Mouse (Mus musculus): Measurements from ENCODE around the gene 9430015G10Rik.
"Not testable (repeated sequence)": the region's sequence is repeated elsewhere in the genome, so short reads cannot be mapped to it uniquely, and the experiment has no call there.

Gene 9430015G10Rik

DNA sequence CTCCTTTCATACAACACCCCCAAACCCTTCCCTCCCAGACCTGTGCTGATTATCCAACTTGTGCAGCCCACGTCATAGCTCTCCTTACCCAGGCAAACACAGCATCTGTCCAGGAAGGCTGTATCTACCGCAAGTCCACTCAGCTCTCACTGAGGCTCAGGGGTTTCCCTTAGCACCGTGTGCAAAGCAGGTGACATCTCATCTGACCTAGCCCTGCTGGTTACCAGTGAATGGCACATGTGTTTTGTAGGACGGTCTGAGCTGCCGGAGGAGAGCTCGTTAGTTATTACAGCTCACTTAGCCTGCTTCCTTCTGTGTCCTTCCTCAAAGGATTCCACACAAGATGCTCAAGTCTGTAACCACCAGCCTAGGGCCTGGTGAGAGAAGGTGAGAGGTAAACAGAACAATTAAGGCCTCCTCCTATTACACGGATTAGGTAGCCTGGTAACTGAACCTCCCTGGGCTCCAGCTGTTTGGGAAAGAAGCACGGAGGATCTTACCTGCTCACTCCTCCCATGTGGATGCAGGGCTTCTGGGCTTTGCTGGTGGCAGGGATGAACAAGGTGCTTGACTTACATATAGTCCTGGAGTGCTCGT lies 11.9 kb upstream of the 9430015G10Rik start:
- no peak for DNase-seq (ENCODE audit: low read depth)

DNA sequence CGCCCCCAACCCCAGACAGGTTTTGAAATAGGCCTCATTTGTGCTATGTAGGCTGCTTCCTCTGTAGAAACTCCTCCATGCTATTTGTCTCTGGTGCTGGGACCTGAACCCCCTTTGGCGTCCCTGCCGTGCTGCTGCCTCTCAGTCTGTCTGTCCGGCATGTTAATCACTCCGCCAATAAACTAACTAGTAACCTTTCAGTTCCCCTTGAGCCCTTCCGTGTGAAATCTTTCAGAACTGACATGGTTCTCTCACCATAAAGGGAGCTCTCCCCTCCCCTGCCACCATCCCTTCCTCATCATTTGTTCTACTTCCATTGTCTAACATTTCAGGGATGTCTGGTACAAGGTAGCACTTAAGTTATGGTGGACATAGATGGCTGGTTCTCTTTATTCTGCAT lies 10.4 kb upstream of the 9430015G10Rik start:
- DNase-seq (ENCODE audit: low read depth), result no peak

DNA sequence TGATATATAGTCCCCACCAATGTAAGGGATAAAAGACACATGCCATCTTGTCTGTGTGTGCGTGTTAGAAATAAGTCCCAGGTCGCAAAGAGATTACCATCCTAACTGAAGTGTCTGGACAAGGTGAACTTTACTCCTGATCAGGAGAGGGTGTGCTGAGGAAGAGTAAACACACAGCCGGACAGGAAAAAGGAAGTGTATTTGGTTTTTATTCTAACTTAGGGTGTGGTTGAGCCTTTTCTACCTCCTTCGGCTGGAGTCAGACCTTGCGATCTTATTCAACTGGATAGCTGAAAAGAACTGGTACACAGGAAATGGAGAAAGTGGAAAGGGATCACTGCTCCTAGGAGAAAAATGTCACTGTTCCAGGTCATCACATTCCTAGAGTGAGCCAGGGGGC lies 9.3 kb upstream of the 9430015G10Rik start:
- no peak for DNase-seq (ENCODE audit: low read depth)

DNA sequence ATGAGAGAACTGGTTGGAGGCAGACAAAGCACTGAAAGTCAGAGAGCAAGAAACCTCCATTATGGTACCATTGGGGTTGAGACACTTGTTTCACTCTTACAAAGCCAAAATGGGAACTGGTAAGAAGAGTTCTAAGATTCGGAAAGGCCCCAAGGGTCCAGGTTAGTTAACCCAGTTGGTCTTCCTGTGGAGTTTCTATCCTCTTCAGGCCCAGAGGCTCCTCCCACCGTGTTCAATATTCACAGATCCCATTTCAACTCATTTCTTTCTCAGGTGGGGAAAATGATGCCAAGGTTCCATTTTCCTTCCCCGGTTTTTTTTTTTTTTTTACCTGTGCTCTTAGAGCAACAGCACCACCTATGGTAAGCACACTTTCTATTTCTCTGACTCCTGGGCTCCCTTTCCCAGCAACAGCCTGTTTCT lies 8.3 kb upstream of the 9430015G10Rik start:
- no peak for DNase-seq (ENCODE audit: low read depth)

DNA sequence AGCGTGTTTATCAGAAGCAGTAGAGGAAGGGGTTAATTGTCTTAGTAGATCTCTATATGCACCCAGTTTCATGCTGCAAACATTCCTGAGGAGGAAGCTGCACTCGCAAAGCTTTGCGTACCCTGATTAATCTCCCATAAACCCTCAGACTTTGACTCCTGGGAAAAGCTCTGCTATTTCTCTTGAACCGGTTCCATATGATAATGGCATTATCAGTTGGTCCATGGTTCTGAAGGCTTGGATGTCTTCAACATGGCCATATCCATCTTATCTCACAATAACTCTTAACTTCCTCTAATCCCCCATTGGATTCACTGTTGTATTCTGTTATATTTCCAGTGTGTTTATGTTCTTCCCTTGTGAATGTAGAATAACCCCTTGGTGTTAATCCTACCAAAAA lies 6.4 kb upstream of the 9430015G10Rik start:
- no peak for DNase-seq (ENCODE audit: low read depth)

DNA sequence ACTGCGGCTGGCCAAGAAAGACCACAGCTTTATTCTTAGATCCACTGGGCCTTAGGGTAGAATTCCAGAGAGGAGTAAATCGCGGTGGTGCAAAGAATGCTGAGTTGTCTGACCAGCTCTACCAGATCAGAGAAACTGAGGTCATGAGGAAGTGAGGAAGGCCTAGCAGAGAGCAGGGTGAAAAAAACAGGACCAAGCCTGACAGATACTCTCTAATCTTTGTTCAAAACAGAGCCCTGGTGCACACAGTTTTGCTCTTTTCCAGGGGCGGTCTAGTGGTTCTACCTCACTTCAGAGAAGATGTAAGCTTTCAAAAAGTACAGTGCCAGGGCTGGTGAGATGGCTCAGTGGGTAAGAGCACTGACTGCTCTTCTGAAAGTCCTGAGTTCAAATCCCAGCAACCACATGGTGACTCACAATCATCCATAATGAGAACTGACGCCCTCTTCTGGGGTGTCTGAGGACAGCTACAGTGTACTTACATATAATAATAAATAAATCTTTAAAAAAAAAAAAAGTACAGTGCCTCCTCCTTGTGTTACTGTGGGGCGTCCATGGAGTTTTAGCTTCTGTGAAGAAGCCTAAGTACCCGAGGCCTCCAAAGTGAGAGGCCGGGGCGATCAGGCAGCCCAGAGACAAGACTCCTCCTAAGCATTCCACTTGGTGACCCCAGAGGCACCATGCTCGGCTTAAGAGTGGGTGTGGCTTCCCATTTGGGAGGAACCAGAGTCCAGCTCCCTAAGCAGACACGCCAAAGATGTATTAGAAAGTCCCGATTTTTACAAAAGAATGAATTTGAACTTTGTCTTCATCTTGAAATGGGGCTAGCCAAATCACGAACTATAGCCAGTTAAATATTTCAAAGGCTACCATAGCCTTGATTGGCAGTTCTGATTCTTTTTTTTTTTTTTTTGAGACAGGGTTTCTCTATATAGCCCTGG lies 906 bp upstream of the 9430015G10Rik start:
- peak; percentile 46 for DNase-seq (ENCODE audit: low read depth)

DNA sequence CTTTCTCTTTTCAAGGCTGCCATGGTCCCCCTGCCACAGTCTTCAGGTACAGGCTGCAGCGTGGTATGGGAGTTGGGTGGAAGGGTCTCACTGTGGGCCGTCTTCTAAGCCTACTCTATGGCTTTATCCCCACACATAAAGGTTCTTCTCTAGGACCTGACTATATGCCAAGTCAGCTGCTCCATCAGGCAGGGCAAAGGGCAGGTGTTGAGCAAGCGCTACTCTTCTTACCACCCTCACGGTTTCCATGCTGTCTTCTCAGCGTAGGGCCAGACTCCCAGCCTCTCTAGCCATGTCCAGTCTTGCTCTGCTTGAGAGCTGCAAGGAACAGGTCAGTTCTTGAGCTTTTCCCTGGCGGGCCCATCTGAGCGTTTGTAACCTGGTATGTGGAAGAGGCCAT lies 14.3 kb downstream of the 9430015G10Rik start:
- DNase-seq (ENCODE audit: low read depth), result no peak

DNA sequence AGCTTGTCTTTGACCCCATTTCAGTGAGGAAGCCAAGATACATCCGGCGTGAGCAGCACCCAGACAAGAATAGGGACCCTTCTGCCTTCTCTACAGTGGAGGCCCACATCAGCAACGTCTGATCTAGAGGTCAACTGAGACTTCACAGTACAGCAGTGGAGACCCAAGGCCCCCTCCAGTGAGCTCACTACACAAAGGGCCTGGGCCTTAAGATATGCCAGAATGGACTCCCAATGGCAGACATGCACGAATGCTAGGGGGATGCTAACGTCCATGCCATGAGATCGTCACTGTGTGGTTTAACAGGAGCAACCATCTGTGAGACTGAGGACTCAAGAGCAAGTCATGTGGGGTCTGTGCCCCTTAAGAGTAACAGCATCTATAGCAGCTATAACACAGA lies 15.6 kb downstream of the 9430015G10Rik start:
- DNase-seq (ENCODE audit: low read depth), result no peak

DNA sequence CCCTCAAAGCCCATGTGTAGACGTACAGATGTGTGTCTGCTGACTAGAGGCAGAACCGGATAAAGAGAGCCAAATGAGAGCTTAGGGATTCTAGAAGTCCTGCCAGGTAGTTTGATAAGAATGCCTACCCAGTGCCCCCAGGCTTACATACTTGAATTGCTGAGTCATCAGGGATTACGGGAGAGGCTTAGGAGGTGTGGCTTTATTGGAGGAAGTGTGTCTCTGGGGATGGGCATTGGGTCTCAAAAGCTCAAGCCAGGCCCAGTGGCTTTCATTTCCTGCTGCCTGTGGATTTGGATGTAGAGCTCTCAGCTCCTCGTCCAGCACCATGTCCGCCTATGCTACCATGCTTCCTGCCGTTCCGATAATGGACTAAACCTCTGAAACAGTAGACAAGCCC lies 17.1 kb downstream of the 9430015G10Rik start:
- no peak for DNase-seq (ENCODE audit: low read depth)

DNA sequence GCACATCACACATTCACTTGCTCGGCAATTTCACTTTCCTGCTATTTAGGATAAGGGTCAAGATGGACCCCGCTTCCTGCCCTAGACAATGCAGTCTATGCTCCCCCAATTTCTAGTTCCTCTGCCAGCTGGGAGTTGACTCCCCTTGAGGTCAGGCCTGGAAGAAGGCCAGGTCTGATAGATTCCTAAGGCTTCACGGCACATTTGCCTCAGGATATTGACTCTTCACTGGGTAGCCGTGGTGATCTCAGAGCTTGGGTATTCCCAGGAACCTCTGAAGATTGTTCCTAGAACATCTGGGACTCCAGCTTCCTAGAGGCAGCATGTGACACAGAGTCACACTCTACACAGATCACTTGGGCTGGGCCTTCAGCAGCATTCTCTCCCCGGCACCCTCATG lies 19.0 kb downstream of the 9430015G10Rik start:
- DNase-seq (ENCODE audit: low read depth), result no peak

DNA sequence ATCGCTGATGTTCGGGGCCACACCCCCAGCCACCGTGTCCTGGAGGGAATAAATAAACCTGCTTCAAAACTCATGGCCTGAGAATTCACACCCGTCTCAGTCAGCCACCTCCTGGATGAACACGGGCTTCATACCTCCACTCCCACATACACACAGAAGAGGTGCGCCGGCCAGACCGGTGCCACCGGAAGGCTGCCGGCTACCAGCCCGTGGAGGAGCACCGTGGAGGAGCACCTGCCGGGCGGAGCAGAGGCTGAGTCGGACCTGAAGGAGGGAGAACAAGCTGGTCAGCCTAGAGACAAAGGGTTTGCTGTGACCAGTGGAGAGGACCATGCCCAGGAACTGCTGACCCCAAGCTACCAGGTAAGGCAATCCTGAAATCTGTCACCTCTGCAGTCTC lies 20.7 kb downstream of the 9430015G10Rik start, which contains the start of gene Rnf223:
TSS of gene Rnf223 (plus strand) at position 78 of the 400 bp plus-strand sequence.
- DNase-seq (ENCODE audit: low read depth), result no peak

DNA sequence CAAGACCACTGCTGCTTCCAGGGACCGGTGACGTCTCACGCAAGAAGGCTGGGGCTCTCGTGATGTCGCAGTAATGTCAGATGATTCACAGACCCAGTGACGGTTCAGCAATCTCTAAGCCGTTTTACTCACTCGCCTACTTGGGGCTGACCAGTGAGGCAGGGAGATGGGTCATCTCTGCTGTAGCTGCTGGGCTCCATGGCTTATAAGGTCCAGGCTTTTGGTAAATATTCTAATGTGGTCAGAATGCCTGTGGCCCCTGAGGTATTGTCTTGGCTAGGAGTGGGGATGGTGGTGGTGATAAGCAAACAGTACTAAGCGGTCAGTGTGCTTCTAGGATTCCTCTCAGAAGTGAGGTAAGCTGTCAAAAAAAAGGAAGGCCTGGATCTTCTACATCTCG lies 21.2 kb downstream of the 9430015G10Rik start:
- DNase-seq (ENCODE audit: low read depth), result no peak

DNA sequence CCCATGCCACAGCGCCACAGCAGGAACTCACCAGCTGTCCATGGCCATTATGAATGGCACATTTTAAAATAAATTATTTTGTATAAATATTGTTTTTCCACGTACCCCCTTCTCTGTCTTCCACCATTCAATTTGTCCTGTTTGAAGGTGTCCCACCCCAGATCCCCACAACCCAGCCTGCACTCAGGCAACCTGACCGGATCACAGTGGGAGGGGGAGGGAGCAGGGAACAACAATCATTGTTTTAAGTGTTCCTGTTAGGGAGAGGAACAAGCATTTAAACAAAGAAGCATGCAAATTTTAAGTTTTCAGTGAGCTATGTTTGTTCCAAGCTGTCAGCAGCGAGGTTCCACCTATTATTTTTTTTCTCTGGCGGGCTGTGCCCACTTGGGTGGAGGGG lies 23.6 kb downstream of the 9430015G10Rik start:
- DNase-seq (ENCODE audit: low read depth), result no peak

DNA sequence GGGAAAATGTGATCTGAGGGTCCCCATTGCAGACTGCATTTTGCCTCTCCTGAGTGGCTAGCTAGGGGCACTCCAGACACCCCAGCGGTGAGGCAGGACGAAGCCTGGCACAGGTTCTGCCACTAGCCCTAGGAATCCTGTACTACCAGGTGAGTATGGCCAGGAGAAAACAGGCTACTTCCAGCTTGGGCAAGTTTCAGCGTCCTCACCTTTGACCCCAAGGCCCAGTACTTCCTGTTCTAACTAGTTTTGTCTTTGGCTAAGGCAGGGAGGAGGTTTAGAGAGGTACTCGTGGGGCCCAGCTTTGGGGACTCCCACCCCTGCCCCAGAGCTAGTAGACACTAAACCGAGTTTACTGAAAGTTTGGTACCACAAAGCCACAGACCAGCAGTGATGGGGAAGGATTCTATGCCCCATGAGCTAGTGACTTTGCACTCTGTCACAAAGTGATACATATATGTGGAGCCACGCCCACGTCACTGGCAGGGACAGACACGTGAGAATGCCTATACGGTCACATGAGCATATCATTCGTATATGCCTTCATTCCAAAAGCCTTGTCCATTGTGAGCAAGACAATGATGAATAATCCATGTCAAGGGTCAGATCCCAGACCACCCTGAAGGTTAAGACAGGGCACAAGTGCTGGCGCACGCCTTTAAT lies 24.3 kb downstream of the 9430015G10Rik start:
- no peak for DNase-seq (ENCODE audit: low read depth)

DNA sequence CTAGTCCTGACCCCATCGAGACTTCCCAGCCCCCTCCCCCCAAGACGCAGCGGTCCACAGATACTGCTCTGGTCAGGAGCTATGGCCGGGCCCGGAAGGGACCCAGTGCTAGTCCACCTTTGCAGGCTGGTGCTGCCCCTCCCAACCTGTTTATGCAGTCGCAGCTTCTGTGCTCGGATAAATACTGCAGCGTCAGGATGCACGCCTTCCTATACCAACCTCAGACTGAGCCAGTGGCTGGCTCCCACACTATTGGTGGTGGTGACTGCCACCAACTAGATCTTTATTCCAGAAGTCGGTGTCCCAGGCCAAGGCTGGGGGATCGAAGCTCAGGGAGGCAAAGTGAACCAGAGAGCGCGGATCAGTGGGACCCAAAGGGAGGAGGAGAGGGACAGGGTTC lies 25.3 kb downstream of the 9430015G10Rik start:
- DNase-seq (ENCODE audit: low read depth), result no peak

DNA sequence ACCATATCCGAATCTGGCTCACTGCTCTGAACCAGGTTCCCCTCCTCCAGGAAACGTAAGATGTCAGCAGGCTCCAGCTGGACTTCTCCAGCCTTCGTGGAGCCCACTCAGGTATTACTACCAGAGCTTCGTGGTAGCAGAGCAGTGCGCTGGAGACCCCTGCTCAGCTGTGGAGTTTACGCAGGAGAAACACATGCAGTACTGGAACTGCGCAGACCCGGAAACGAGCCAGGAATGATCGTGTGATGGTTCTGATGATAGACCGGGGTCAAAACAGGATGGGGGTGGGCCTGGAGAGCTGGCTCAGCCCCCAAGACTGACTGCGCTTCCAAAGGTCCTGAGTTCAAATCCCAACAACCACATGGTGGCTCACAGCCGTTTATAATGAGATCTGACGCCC lies 26.0 kb downstream of the 9430015G10Rik start:
- no peak for DNase-seq (ENCODE audit: low read depth)

DNA sequence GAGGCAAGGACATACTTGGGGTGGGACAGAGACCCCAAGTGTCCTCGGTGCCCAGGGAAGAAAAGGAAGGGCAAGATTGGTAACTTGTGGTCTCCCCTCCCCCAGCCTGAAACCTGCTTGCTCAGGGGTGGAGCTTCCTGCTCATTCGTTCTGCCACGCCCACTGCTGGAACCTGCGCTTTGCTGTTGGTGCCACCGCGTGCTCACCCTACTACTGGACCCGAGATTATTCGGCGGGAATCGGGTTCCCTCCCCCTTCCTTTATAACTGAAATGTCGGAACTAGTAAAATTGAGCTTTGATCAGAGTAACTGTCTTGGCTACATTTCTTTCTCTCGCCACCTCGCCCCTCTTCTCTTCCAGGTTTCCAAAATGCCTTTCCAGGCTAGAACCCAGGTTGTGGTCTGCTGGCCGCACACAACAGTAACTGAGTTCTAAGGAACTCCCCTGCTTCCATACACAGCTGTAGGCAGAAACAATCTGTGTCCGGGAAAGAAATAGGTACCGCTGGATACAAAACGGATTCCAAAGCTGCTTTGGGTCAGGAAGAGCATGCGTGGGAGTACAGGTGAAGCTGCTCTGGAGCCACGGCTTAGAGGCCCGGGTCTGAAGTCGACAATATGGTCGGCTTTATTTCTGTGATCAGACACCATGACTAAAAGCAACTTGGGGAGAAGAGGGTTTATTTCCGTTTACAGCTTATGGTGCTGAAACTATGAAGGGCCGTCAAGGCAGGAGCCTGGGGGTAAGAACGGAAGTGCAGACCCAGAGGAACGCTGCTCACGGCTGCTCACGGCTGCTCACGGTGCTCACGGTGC lies 26.7 kb downstream of the 9430015G10Rik start:
- DNase-seq (ENCODE audit: low read depth), result no peak

DNA sequence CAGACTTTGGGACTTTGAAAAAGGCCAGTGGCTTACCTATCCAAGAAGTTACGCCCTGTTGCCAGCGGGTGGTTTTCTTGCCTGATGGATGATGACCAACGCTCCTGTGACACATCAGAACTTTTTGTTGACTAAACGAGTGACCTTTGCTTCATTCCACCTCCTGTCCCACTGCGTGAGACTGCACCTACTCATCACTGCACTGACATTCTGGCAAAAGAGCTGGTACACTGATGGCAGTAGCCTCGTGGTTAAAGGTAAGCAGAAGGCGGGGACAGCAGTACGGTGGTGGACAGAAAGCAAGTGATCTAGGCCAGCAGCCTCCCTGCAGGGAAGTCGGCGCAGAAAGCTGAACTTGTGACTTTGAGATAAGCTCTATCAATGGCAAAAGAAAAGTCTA lies 41.1 kb downstream of the 9430015G10Rik start:
- DNase-seq (ENCODE audit: low read depth), result not testable (repeated sequence)

DNA sequence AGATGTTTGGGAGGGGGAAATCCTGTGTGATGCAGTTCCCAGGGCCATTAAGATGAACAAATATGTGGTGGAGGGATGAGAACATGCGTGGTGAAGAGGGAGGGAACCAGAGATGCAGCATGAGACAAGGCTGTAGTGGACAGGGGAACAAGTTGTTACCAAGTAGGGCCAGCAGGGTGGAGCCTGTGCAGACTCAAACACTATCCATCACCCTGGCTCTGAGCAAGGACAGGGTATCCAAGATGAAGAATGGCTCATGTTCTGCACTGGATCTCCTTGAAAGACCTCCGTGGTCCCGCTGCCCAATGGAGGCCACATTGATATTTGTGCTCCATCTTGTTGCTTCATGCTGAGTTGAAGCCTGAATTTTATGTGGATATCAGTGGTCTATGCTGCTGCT lies 45.0 kb downstream of the 9430015G10Rik start:
- no peak for DNase-seq (ENCODE audit: low read depth)

DNA sequence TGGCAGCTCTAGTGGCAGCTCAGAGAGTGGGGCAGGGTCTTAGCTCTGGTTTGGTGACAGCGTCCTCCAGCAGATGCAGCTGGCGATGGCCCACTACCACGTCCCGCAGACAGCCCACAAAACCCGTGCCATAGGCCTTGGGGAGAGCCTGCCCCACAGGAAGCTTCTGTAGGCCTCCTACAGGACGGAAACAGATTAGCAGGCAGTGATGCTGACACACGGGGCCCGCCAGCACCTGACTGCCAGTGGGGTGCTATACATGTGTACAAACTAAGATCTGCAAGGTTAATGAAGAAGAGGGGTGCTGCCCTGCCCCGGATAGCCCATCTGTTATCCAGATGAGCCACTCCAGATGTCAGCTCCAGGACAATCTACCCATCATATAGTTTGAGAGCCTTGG lies 56.7 kb downstream of the 9430015G10Rik start:
- no peak for DNase-seq (ENCODE audit: low read depth)

DNA sequence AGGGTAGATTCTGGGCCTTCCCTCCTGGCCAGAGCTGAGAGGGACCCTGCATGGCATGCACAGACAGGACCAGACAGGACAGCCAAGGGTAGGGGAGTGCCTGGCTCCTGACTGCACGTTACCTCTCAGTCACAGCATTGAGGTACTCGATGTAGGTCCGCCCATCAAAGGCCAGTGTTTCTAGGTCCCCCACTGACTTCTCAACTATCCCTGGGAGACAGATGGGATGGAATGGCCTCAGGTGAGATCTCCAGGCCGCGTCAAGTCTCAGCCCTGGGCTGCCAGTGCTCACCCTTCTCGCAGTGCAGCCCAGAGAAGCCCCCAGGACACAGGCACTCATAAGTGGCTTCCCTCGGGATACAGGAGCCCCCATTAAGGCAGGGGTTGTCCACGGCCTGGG lies 58.8 kb downstream of the 9430015G10Rik start:
- no peak for DNase-seq (ENCODE audit: low read depth)

DNA sequence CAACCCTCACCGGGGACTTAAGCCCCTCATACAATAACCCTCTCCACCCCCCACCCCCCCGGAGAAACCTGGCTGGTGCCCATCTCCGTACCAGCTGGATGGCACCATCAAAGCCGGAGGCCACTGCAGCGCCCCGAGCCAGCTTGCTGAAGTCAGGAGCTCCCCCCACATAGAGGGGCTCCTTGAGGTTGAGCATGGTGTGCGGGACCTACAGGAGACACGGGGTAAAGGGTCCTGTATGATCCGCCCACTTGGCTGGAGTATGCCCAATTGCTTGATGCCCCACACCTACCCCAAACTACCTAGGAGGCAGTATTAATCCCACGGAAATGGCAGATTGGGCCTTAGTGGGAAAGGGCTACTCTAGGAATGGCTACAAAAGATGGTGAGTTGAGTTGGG lies 59.3 kb downstream of the 9430015G10Rik start:
- no peak for DNase-seq (ENCODE audit: low read depth)
